Mouse (Mus musculus) intestine, embryonic 14.5 days (tissue): ENCODE data around the gene Card10. TPM values are rescaled to one million over a fixed set of nuclear protein-coding genes. Genes with fewer than 3 reads are reported as not detected.
A peak's percentile ranks its signal among the peaks of the same experiment; 100 is the strongest.

Source experiments
- ATAC-seq: fragments of 200-750 bp; cut with Nextera tagmentation; replicated peaks from 2 replicates; pipeline ENCODE4 v1.8.0; 2017; ENCODE audit warnings: low read depth, moderate number of reproducible peaks, moderate TSS enrichment, moderate library complexity; ENCODE audit not compliant: low FRiP score, low TSS enrichment
- DNase-seq: peaks from one replicate; pipeline ENCODE4 v3.0.0-alpha.2; 2018; ENCODE audit warnings: low spot score
- H3K27ac ChIP-seq: fragments of 300-500 bp; sonication (generic); 2 replicates; pipeline ENCODE4 v1.5.1; 2014; ENCODE audit warnings: low read depth, mild to moderate bottlenecking, control low read depth
- H3K27me3 ChIP-seq: fragments of 300-500 bp; sonication (generic); replicated peaks from 2 replicates; pipeline ENCODE4 v1.6.1; 2014; ENCODE audit warnings: low read length, control low read depth; ENCODE audit not compliant: control insufficient read depth, insufficient read depth
- H3K36me3 ChIP-seq: fragments of 300-500 bp; sonication (generic); 2 replicates; pipeline ENCODE4 v1.6.1; 2014; ENCODE audit warnings: low read length, control low read depth; ENCODE audit not compliant: control insufficient read depth, insufficient read depth
- H3K4me1 ChIP-seq: fragments of 300-500 bp; sonication (generic); replicated peaks from 2 replicates; pipeline ENCODE4 v1.6.1; 2014; ENCODE audit warnings: low read length, control low read depth, mixed read lengths; ENCODE audit not compliant: control insufficient read depth, insufficient read depth
- H3K4me2 ChIP-seq: fragments of 300-500 bp; sonication (generic); 2 replicates; pipeline ENCODE4 v1.6.1; 2014; ENCODE audit warnings: low read length
- H3K4me3 ChIP-seq: fragments of 300-500 bp; sonication (generic); 2 replicates; pipeline ENCODE4 v1.5.1; 2014; ENCODE audit warnings: low read depth, low read length, control low read depth, mixed read lengths
- H3K9ac ChIP-seq: fragments of 300-500 bp; sonication (generic); 2 replicates; pipeline ENCODE4 v1.6.1; 2014; ENCODE audit warnings: mild to moderate bottlenecking, low read length
- H3K9me3 ChIP-seq: fragments of 300-500 bp; sonication (generic); 2 replicates; pipeline ENCODE4 v1.6.1; 2016; ENCODE audit warnings: low read length, control low read depth; ENCODE audit not compliant: control insufficient read depth
- WGBS: fragments of 180-500 bp; shearing (Covaris S2); extraction: QIAGEN DNeasy Blood & Tissue Kit; methylation state at CpG from one replicate; pipeline ENCODE4 v1.1.7; 2014; 5-methylcytosine and 5-hydroxymethylcytosine counted together
- polyA plus RNA-seq: library from polyadenylated mRNA; unstranded; fragments of >200 nt; fragmentation: Nextera tagmentation; extraction: Ambion mirVana; gene quantifications from 2 replicates; pipeline ENCODE4 v1.2.1, GENCODE M21; 2014

The Card10 gene
- polyA plus RNA-seq, 1 experiment from 2014 or later = 8.6 TPM

- no peak overlapping the region for H3K9ac ChIP-seq
- no peak overlapping the region for H3K4me3 ChIP-seq
- no peaks in the 10 kb centered on the region for H3K27me3 ChIP-seq
- no peaks in the 10 kb centered on the region for H3K9me3 ChIP-seq
- ATAC-seq = no peak
- H3K27ac ChIP-seq = no peak overlapping the region
- H3K4me1 ChIP-seq = no peaks in the 10 kb centered on the region
- DNase-seq = no peak
- 67% methylated on average over 9 of the region's 9 CpGs for WGBS
- H3K4me2 ChIP-seq = no peak overlapping the region
- no peaks in the 10 kb centered on the region for H3K36me3 ChIP-seq
Measured at GRCm38 (mm10) chr15:78809739-78810138, 6.9 kb upstream of the Card10 start.

GRCm38 (mm10) chr15:78808980-78809379 is 6.1 kb upstream of the Card10 start:
- Histone ChIP-seq H3K4me3 (no peak overlapping the region), H3K4me2 (no peak overlapping the region), H3K9ac (no peak overlapping the region), H3K27ac (no peak overlapping the region), H3K36me3 (no peaks in the 10 kb centered on the region), H3K9me3 (no peaks in the 10 kb centered on the region), H3K4me1 (peaks cover 1% of the 10 kb centered on the region; the same call in 1 of the 2 replicates), H3K27me3 (no peaks in the 10 kb centered on the region; the same call in 1 of the 2 replicates)
- ATAC-seq (no peak), DNase-seq (no peak)
- 94% methylated on average over 2 of the region's 2 CpGs for WGBS

- peaks cover 4% of the 10 kb centered on the region; the same call in 1 of the 2 replicates for H3K27me3 ChIP-seq
- H3K4me2 ChIP-seq = no peak overlapping the region
- H3K36me3 ChIP-seq = no peaks in the 10 kb centered on the region
- H3K27ac ChIP-seq = no peak overlapping the region
- no peak for ATAC-seq
- peaks cover 9% of the 10 kb centered on the region for H3K4me1 ChIP-seq
- H3K4me3 ChIP-seq = no peak overlapping the region
- WGBS = 66% methylated on average over 3 of the region's 3 CpGs
- no peak overlapping the region for H3K9ac ChIP-seq
- DNase-seq = no peak
- no peaks in the 10 kb centered on the region for H3K9me3 ChIP-seq
Measured at GRCm38 (mm10) chr15:78807141-78807540, 4.3 kb upstream of the Card10 start.

- no peak for ATAC-seq
- no peak for DNase-seq
- H3K4me1 ChIP-seq = peaks cover 10% of the 10 kb centered on the region
- no peak overlapping the region for H3K4me2 ChIP-seq
- H3K4me3 ChIP-seq = no peak overlapping the region
- H3K27me3 ChIP-seq = peaks cover 6% of the 10 kb centered on the region
- 42% methylated on average over 2 of the region's 2 CpGs for WGBS
- no peaks in the 10 kb centered on the region for H3K9me3 ChIP-seq
- no peaks in the 10 kb centered on the region for H3K36me3 ChIP-seq
- H3K9ac ChIP-seq = no peak overlapping the region
- H3K27ac ChIP-seq = no peak overlapping the region
Measured at GRCm38 (mm10) chr15:78806614-78807013, 3.8 kb upstream of the Card10 start.

- peaks cover 12% of the 10 kb centered on the region for H3K4me1 ChIP-seq
- H3K9ac ChIP-seq = no peak overlapping the region
- H3K27ac ChIP-seq = no peak overlapping the region
- H3K27me3 ChIP-seq = peaks cover 13% of the 10 kb centered on the region
- WGBS = 77% methylated on average over 2 of the region's 2 CpGs
- ATAC-seq = no peak
- H3K9me3 ChIP-seq = no peaks in the 10 kb centered on the region
- H3K36me3 ChIP-seq = no peaks in the 10 kb centered on the region
- H3K4me3 ChIP-seq = no peak overlapping the region
- no peak overlapping the region for H3K4me2 ChIP-seq
- DNase-seq = no peak
Measured at GRCm38 (mm10) chr15:78805351-78805750, 2.5 kb upstream of the Card10 start.

- 23% methylated on average over 6 of the region's 6 CpGs for whole genome bisulfite sequencing
- H3K36me3 ChIP-seq = no peaks in the 10 kb centered on the region
- no peak for DNase-seq
- peak overlapping the region; percentile 51; the same call in 1 of the 2 replicates for H3K27ac ChIP-seq
- no peaks in the 10 kb centered on the region for H3K9me3 ChIP-seq
- peak overlapping the region; percentile 96; the same call in 1 of the 2 replicates for H3K4me2 ChIP-seq
- H3K27me3 ChIP-seq = peaks cover 13% of the 10 kb centered on the region
- H3K4me1 ChIP-seq = peaks cover 12% of the 10 kb centered on the region
- ATAC-seq = no peak; the same call in 1 of the 2 replicates
- H3K4me3 ChIP-seq = no peak overlapping the region
- H3K9ac ChIP-seq = no peak overlapping the region
Measured at GRCm38 (mm10) chr15:78804326-78804725, 1.5 kb upstream of the Card10 start.

- Histone ChIP-seq H3K36me3 (no peaks in the 10 kb centered on the region), H3K27ac (peak overlapping the region; percentile 51; the same call in 1 of the 2 replicates), H3K9ac (no peak overlapping the region), H3K4me2 (peak overlapping the region; percentile 96), H3K9me3 (no peaks in the 10 kb centered on the region), H3K4me1 (peaks cover 16% of the 10 kb centered on the region), H3K27me3 (peaks cover 13% of the 10 kb centered on the region), H3K4me3 (peak overlapping the region; percentile 57; the same call in 1 of the 2 replicates)
- peak; percentile 69 for DNase-seq
- ATAC-seq = 0 out of 2 replicates have a peak, but pooled peaks have one; percentile 2
- 8% methylated on average over 8 of the region's 8 CpGs for WGBS
Measured at GRCm38 (mm10) chr15:78803499-78803900, 658 bp upstream of the Card10 start.

- Histone ChIP-seq H3K27ac (peak overlapping the region; percentile 54), H3K36me3 (no peaks in the 10 kb centered on the region), H3K4me3 (peak overlapping the region; percentile 57), H3K4me2 (peak overlapping the region; percentile 96), H3K4me1 (peaks cover 16% of the 10 kb centered on the region), H3K27me3 (peaks cover 13% of the 10 kb centered on the region), H3K9me3 (no peaks in the 10 kb centered on the region), H3K9ac (peak overlapping the region; percentile 61)
- 0 out of 2 replicates have a peak, but pooled peaks have one; percentile 5 for ATAC-seq
- WGBS = 4% methylated on average over 67 of the region's 67 CpGs
- DNase-seq = no peak
Measured at GRCm38 (mm10) chr15:78801971-78802741, 686 bp downstream of the Card10 start.
